Mouse (Mus musculus): Measurements from ENCODE around the gene Alyref.

GRCm38 (mm10) chr11:120633520-120634343 is 35.6 kb upstream of the Alyref start, which contains the start of gene Mafg:
- TF ChIP-seq CTCF (IDR thresholded peaks at IDR 0.05; ENCODE audit: control insufficient read depth, insufficient read depth, insufficient replicate concordance, low read depth, low read length), result no peak
- peak; percentile 27; the same call in 1 of the 2 replicates for TF ChIP-seq POLR2A (IDR thresholded peaks at IDR 0.05; ENCODE audit: control insufficient read depth, low read depth, low read length)
